Mouse (Mus musculus) brain, embryonic 18.5 days (tissue): ENCODE measurements around the gene Myrfl.

ENCODE experiments used
- DNase-seq: peaks from one replicate; pipeline ENCODE4 v3.0.0-alpha.2; 2012; ENCODE audit warnings: low read depth, low spot score

The Myrfl gene

DNA sequence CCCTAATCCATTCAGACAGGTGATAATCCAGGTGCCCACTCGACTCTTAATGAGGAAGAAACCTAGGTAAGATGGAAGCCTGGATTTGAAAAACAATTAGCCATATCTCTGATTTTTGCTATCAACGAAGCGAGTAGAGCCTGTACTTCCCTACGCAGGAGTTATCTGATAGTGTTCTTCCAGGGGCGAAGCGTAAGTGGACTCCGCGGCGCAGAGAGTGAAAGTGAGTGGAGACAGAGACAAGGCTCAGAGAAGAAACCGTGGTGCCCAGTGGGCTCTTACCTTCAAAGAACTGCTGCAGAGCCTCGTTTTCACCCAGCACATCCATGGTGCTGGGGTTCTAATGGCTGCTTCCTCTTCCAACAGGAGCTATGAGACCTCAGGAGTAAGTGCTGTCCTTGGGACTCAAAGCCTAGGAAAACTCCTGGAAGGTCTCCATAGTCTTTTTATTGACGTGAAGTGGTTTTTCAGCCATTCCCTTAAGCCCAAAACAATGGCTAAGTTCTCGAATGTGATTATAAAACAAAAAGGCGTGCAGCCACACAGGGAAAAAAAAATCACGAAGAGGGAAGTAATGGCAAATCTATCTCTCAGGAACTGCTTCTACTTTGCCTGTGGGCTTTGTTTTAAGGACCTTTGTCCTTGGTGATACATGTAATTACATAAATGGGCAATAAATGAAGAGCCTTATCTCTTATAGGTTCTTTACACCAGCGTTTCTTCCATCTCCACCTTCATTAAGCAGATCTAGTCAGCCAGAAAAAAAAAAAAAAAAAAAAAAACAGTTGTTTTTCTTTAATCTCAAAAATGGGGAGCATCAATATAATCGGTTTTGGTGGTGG lies at the start of gene Myrfl:
TSS of gene Myrfl (minus strand) at position 584 of the 842 bp plus-strand sequence.
- DNase-seq, result no peak

- no peak for DNase-seq
These were observed 48.2 kb upstream of the Myrfl start for GRCm38 (mm10) chr10:116944940-116945339.

DNA sequence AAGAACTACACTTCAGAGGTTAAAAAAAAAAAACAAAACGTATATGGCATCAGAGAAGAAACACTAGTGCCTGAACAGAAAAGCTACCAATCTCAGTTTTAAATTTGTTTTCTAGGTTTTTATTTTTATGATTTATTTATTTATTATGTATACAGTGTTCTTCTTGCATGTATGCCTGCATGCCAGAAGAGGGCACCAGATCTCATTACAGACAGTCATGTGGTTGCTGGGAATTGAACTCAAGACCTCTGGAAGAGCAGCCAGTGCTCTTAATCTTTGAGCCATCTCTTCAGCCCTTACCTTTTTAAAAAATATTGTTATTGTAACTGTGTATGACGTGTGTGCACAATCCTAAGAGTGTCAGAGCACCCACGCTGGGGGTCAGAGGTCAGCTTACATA lies 47.4 kb upstream of the Myrfl start:
- DNase-seq, result no peak

DNA sequence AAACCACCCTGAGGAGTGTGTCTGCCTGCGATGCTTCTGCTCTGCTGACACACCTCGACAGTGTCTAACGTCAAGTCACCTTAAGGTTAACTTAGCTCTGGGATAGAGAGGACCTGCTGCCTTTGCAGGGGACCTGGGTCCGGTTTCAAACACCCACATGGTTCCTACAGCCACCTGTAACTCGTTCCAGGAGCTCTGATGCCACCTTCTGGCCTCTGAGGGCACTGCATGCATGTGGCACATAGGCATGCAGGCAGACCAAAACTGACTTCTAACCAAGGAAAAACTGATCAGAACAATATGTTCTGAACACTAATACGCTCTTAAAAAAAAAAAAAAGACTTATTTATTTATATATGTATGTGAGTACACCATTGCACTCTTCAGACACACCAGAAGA lies 46.3 kb upstream of the Myrfl start:
- no peak for DNase-seq

DNA sequence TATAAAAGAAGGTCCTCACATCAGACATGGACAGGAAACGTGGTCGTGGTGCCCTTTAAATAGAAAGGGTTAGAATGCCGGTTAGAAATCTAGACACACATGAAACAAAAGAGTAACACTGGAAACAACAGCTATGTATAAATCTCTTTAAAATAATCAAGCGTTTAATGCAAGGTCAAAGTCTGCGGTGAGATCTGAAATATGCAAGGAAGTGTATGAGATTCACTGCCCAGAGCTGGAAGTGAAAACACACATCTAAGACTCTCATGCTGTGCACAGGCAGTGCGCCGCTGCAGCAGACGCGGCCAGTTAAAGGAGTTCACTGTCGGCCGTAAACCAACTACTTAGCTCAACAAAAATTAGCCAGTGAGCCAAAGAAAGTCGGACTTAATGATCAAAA lies 38.3 kb upstream of the Myrfl start:
- DNase-seq, result no peak

- no peak for DNase-seq
These were observed 37.1 kb upstream of the Myrfl start for GRCm38 (mm10) chr10:116933794-116934193.

GRCm38 (mm10) chr10:116932418-116932817 lies 35.7 kb upstream of the Myrfl start:
- DNase-seq, result no peak

- DNase-seq, result no peak
These were observed 34.9 kb upstream of the Myrfl start for GRCm38 (mm10) chr10:116931497-116932179.

DNA sequence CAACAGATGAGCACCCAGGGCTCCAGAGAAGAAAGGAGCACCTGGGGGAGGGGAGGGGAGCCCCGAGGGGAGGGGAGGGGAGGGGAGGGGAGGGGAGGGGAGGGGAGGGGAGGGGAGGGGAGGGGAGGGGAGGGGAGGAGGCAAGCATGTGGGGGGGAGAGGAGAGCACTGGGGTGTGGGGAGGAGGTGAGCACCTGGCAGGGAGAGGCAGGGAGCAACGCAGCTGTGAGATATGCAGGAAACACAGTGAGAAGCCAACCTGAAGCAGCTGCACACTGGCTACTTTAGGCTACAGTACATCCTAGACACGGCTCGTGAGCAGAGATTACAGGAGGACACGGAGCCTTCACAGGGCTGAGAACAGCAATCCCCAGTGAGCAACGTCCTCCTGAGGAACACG lies 34.2 kb upstream of the Myrfl start:
- DNase-seq, result no peak

- no peak for DNase-seq
These were observed 33.8 kb upstream of the Myrfl start for GRCm38 (mm10) chr10:116930506-116930905.

GRCm38 (mm10) chr10:116928826-116929225 lies 32.1 kb upstream of the Myrfl start:
- DNase-seq, result no peak

DNA sequence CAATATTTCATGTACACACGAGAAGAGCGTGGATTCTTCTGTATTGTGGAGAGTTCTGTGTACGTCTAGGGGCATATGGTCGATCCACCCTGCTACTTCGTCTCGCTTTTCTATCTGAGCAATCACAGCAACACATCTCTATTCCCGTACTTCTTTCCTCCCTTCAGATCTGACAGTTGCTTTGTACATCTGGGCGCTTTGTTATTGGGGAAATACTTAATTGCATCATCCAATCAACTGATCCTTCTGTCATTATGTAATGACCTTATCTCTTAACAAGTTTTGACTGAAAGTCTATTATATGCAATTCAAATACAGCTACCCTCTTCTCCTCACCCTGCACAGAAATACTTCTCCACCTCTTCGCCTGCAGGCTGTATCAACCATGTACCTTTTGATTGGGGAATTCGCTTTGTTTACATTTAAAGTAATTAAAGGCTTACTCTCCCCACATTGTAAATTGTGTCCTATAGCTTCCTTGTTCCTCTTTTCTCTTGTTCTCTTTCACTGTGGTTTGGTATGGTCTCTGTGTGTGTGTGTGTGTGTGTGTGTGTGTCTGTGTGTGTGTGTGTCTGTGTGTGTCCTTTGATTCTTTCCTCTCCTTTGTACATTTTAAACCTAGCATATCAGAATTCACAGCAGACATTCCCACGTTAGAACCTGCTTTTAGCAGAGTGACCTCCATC lies 29.9 kb upstream of the Myrfl start:
- no peak for DNase-seq

DNA sequence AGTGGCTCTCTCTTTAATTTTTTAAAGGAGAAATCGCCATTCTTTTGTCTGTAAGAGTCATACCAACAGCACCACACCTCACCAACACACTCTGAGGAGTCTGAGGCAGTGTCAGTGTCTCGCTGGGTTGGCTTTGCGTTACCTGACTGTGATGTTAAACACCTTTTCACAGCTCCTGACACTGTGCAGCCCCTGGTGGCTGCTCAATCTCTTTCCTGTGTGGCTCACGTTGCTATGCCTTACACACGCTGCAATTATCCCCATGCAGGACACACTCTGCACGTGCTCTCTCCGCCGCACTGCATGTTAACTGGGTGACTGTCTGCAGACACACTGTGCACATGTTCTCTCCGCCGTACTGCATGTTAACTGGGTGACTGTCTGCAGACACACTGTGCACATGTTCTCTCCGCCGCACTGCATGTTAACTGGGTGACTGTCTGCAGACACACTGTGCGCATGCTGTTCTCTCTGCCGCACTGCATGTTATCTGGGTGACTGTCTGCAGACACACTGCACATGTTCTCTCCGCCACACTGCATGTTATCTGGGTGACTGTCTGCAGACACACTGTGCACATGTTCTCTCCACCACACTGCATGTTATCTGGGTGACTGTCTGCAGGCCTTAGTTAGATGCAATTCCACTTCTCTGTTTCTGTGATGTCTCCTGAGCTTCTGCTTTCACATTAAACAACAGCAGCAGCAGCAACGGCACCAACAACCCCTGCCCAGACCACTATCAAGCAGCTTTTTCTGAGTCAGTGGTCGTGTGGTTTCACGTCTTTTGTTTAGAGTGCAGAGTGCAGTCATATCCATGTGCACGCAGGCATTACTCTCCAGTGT lies 27.2 kb upstream of the Myrfl start:
- DNase-seq, result no peak

DNA sequence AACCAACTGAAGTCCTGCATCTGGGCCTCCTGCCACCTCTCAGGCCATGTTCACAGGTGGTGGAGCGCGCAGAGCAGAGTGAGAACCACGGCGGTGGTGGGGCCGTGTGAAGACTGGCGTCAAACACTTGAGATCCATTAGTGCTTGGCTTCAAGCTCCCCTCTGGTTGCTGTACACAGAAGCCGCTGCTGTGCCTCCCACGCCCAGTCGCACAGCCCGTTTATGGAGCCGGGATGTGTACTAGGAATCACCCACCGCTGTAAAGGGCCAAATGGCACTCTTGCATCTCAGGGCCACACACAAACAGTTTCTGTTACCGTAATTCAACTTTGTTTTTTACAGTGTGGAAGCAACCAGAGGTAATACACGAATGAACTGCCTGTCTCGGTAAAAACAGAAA lies 25.4 kb upstream of the Myrfl start:
- DNase-seq, result no peak

DNA sequence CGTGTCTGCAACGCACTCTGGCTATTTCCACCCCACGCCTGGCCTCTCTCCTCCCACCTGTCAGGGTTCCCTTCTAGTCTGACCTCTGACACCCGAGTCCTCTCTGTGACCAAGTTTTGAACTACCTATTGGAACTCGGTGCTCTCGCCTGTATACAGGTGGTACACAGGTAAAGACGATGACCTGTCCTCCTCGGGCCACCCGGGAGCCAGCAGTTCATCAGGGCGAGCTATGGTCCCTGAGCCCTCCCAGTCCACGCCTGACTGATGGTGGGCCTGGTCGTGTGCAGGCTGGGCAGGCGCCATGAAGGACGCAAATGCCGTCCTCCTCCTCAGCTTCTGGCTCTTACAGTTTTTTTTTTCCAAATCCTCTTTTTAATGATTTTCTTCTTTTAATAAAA lies 24.7 kb upstream of the Myrfl start:
- DNase-seq, result no peak

DNA sequence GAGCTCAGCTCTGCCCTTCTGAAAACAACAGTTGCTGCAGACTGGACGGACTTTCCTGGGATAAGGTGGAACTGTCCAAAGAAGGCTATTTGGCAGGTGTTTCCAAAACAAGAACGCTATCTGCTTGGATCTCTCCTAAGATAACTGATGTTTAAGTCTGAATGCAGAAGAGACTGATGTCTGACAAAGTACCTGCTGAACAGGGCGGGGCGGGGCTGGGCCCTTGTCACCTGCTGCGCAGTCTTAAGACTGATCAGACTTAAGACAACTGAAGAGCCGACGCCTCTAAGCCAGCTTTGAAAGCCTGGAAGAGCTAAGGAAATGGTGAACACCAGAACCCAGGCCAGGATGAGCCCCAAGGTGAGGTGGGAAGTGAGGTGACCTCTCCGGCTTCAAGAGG lies 23.9 kb upstream of the Myrfl start:
- DNase-seq, result no peak

GRCm38 (mm10) chr10:116919368-116920317 lies 22.9 kb upstream of the Myrfl start:
- DNase-seq, result no peak

GRCm38 (mm10) chr10:116916581-116916980 lies 19.9 kb upstream of the Myrfl start:
- DNase-seq, result no peak

- DNase-seq, result no peak
These were observed 18.6 kb upstream of the Myrfl start for GRCm38 (mm10) chr10:116915286-116915685.

- no peak for DNase-seq
These were observed 17.9 kb upstream of the Myrfl start for GRCm38 (mm10) chr10:116914586-116914985.
